Mouse (Mus musculus) testis, adult 2 months (tissue): ENCODE results near the gene Cyp2s1.

ENCODE experiments used
- CTCF ChIP-seq: fragments of 200-500 bp; IDR thresholded peaks from 2 replicates; pipeline ENCODE4 v1.5.1; 2012; ENCODE audit warnings: low read depth, mild to moderate bottlenecking, inconsistent platforms, low read length, moderate library complexity; ENCODE audit not compliant: control insufficient read depth, insufficient read depth, insufficient replicate concordance
- POLR2A ChIP-seq: fragments of 200-500 bp; IDR thresholded peaks from 2 replicates; pipeline ENCODE4 v1.6.1; 2012; ENCODE audit warnings: low read depth, mild to moderate bottlenecking, inconsistent platforms, low read length, moderate library complexity; ENCODE audit not compliant: control insufficient read depth

DNA sequence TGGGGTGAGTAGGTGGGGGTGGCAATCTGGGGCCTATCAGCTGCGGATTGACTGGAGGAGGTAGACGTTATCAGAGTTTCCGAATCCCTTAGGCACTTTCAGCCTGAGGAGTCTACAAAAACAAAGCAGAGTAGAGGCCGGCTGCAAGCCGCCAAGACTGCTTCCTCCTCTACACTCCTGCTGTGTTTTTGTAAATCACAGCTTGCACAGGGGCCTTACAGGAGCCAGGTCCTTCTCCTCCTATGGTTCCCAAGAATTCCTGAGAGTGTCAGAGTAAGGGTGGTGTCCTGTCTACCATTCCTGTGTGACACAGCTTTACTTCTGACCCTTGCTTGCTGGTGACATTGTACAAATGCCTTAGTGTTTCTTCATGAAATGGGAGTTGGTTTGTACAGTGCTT is 48.1 kb upstream of the Cyp2s1 start:
- no peak for TF ChIP-seq POLR2A
- no peak for TF ChIP-seq CTCF
